Mouse (Mus musculus) neural tube, postnatal 0 days (tissue): ENCODE data around the gene Srf. TPM values are rescaled to one million over a fixed set of nuclear protein-coding genes. Genes with fewer than 3 reads are reported as not detected.

ENCODE experiments used
- microRNA-seq: library from miRNA; unstranded; fragments of <30 nt; microRNA quantifications from one replicate; pipeline ENCODE4, GENCODE M21; 2016
- polyA plus RNA-seq: library from polyadenylated mRNA; unstranded; fragments of >200 nt; fragmentation: Nextera tagmentation; extraction: Ambion mirVana; gene quantifications from 2 replicates; pipeline ENCODE4 v1.2.1, GENCODE M21; 2015

Srf gene
- polyA plus RNA-seq: 4.0 and 5.5 TPM in 2 replicates

GRCm38 (mm10) chr17:46555673-46556583 lies at the start of gene Srf:
Srf (minus strand) TSS chr17:46556175.

GRCm38 (mm10) chr17:46545813-46546564 lies 10.0 kb downstream of the Srf start, which contains the start of gene Cul9:
Cul9 (minus strand) TSS chr17:46546388.

Small RNAs within 50 kb of the gene (microRNA-seq; reads per million reads assigned to microRNA genes)
- gene Mir6976: not detected

Other genes with a start within 250 kb of the Srf start
- gene Abcc10, start 227.8 kb downstream of the Srf start, polyA plus RNA-seq: 6.6 and 8.2 TPM in 2 replicates
- 24.5 and 28.1 TPM in 2 replicates for gene Zfp318, start 172.4 kb downstream of the Srf start, polyA plus RNA-seq
- gene Crip3, start 127.2 kb downstream of the Srf start, polyA plus RNA-seq: 0.50 and 1.1 TPM in 2 replicates
- 0.32 TPM in 1 of 2 replicates, not detected in the other for gene Slc22a7, start 117.7 kb downstream of the Srf start, polyA plus RNA-seq
- 7.8 and 8.7 TPM in 2 replicates for gene Ttbk1, start 68.5 kb downstream of the Srf start, polyA plus RNA-seq
- 12.4 and 15.1 TPM in 2 replicates for gene Dnph1, start 59.5 kb downstream of the Srf start, polyA plus RNA-seq
- gene Cul9, start 9.8 kb downstream of the Srf start, polyA plus RNA-seq: 14.0 and 18.6 TPM in 2 replicates
- 21.4 and 22.3 TPM in 2 replicates for gene Ptk7, start 73.3 kb upstream of the Srf start, polyA plus RNA-seq
- gene Klc4, start 89.8 kb upstream of the Srf start, polyA plus RNA-seq: 19.2 and 21.3 TPM in 2 replicates
- 84.8 and 87.9 TPM in 2 replicates for gene Mrpl2, start 90.1 kb upstream of the Srf start, polyA plus RNA-seq
- gene Cul7, start 94.2 kb upstream of the Srf start, polyA plus RNA-seq: 22.7 and 23.5 TPM in 2 replicates
- gene Rrp36, start 118.2 kb upstream of the Srf start, polyA plus RNA-seq: 50.1 and 51.5 TPM in 2 replicates
- gene Mea1, start 122.6 kb upstream of the Srf start, polyA plus RNA-seq: 315 and 349 TPM in 2 replicates
- gene Klhdc3, start 124.7 kb upstream of the Srf start, polyA plus RNA-seq: 164 and 171 TPM in 2 replicates
- 70.7 and 87.6 TPM in 2 replicates for gene Ppp2r5d, start 148.9 kb upstream of the Srf start, polyA plus RNA-seq
- 20.7 and 21.2 TPM in 2 replicates for gene Pex6, start 155.3 kb upstream of the Srf start, polyA plus RNA-seq
- gene Gnmt, start 173.0 kb upstream of the Srf start, polyA plus RNA-seq: 3.0 and 3.5 TPM in 2 replicates
- gene Cnpy3, start 196.0 kb upstream of the Srf start, polyA plus RNA-seq: 71.4 and 79.9 TPM in 2 replicates
- gene Ptcra, start 207.5 kb upstream of the Srf start, polyA plus RNA-seq: 0.23 and 0.24 TPM in 2 replicates
- 66.4 and 71.7 TPM in 2 replicates for gene 2310039H08Rik, start 216.5 kb upstream of the Srf start, polyA plus RNA-seq
- 55.2 and 63.9 TPM in 2 replicates for gene Rpl7l1, start 226.5 kb upstream of the Srf start, polyA plus RNA-seq